Mouse (Mus musculus) testis, adult 2 months (tissue): ENCODE measurements around the gene Tubgcp2.

Source experiments
- CTCF ChIP-seq: fragments of 200-500 bp; IDR thresholded peaks from 2 replicates; pipeline ENCODE4 v1.5.1; 2012; ENCODE audit warnings: low read depth, mild to moderate bottlenecking, inconsistent platforms, low read length, moderate library complexity; ENCODE audit not compliant: control insufficient read depth, insufficient read depth, insufficient replicate concordance
- POLR2A ChIP-seq: fragments of 200-500 bp; IDR thresholded peaks from 2 replicates; pipeline ENCODE4 v1.6.1; 2012; ENCODE audit warnings: low read depth, mild to moderate bottlenecking, inconsistent platforms, low read length, moderate library complexity; ENCODE audit not compliant: control insufficient read depth

GRCm38 (mm10) chr7:140045546-140045945 lies 9.1 kb upstream of the Tubgcp2 start:
- TF ChIP-seq CTCF (no peak), POLR2A (no peak)
